Mouse (Mus musculus) adrenal gland, adult 2 months (tissue): ENCODE data around the gene Prkacb. TPM values are rescaled to one million over a fixed set of nuclear protein-coding genes. Genes with fewer than 3 reads are reported as not detected.

ENCODE experiments used
- DNase-seq: peaks from one replicate; pipeline ENCODE4 v3.0.0; 2021
- long read RNA-seq: library from polyadenylated mRNA; stranded (forward); transcript quantifications from one replicate; pipeline ENCODE4 v2.0.0, GENCODE M21; 2021
- polyA plus RNA-seq: library from polyadenylated mRNA; depleted of rRNA; stranded (reverse); fragments of >200 nt; gene quantifications from 2 replicates; pipeline ENCODE4 v1.2.3, GENCODE M21; 2012; rRNA removed
- total RNA-seq, 2 experiments: library from RNA; stranded (reverse); gene quantifications; 2 replicates each; pipeline ENCODE4 v1.2.3; 2021

Gene Prkacb
- total RNA-seq (100 to 1,000 TPM in 1 of 2 experiments, 10 to 100 TPM in 1; 92.9 to 124 TPM), polyA plus RNA-seq (29.8 and 38.8 TPM in 2 replicates)
- long read RNA-seq, full-length matches to known transcripts, result 81 of 84 reads
- long read RNA-seq, partial matches to known transcripts, result 1 of 84 reads
- long read RNA-seq, other reads (novel, unspliced or antisense), result 2 of 84 reads

DNA sequence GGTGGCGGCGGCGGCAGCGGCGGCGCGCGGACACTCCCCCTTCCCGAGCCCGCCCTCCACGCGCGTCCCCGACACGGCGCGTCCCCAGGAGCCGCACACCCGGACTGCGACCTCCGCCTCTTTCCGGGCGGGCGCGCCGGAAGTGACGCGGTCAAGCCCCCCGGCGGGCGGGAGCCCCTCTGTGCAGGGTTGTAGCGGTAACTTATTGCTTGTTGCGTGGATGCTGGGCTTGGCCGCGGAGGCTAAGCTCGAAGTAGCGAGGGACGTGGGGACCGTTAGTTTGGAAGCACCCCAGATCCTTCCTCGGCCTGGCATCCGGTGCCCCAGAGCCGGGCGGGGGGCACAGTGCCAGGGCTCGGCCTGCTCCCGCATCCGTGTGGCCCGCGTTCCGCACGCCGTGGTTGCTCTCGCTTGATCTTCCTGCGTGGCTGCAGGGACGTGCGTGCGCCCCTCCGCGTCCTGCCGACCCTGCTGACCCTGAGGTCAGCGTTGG lies at the start of gene Prkacb:
Gene Prkacb, minus strand, starts transcription at position 90 of the 493 bp plus-strand sequence.
- DNase-seq, result peak; percentile 96

DNA sequence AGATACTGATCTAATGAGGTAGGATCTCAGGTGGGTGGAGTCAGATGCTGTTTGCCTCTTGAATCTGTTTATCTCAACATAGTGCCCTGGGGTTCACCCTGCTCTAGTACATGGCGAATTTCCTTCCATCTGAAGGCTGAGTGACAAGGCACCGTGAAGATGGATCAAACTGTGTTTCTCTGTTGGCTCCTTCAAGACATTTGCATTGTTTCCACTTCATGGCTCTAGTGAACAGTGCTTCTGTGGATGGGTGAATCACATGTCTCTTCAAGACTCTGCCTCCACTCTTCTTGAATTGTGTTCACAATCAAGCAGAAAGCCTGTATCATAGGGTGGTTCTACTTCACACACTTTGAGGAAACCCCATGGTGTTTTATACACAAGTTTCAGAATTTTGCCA lies 47.5 kb upstream of the Prkacb start:
- no peak for DNase-seq

GRCm38 (mm10) chr3:146857373-146857772 lies 44.6 kb upstream of the Prkacb start:
- DNase-seq, result no peak

GRCm38 (mm10) chr3:146854473-146855087 lies 41.8 kb upstream of the Prkacb start:
- DNase-seq, result no peak

- DNase-seq, result peak; percentile 91
Observed at GRCm38 (mm10) chr3:146851966-146852891, 39.4 kb upstream of the Prkacb start, which contains the start of gene Ttll7. Gene Ttll7 (plus strand): TSS chr3:146852367.

GRCm38 (mm10) chr3:146849360-146849759 lies 36.6 kb upstream of the Prkacb start:
- no peak for DNase-seq

DNA sequence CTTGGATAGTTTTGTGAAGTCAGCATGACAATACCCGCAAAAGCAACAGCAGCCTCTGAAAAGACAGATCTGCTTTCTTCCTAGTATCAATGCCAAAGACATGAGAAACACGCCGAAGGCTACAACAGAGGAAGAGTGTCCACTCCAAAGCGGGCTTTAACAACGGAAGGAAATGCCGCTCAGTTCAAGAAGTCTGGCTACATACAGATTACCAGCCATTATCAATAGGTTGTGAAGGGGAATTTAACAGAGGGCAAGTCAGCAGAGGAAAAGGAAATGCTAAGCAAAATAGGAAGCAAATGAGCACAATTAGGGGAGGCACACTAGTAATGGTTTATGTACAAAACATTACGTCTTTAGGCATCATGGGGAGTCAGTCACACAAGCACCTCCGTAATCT lies 35.3 kb upstream of the Prkacb start:
- no peak for DNase-seq

- DNase-seq, result peak; percentile 2
Observed at GRCm38 (mm10) chr3:146846237-146846636, 33.4 kb upstream of the Prkacb start.

DNA sequence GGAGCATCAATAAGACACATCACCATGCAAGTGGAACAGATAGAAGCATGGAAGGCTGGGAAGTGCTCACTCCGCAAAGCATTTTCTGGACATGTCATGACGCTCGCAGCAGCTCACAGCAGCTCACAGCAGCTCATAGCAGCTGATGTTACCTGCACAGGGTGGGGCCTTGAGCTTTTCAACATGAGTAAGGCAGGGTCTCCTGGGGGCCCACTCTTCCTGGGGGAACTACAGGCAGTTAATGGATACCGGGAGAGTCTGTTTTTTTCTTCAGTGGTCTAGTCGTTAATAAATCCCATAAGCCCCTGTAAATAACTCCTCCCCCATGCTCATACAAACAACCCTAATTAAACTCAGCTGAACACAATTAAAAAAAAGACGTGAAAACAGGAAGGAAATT lies 30.7 kb upstream of the Prkacb start:
- no peak for DNase-seq

GRCm38 (mm10) chr3:146842766-146843165 lies 30.0 kb upstream of the Prkacb start:
- DNase-seq, result peak; percentile 15

- DNase-seq, result no peak
Observed at GRCm38 (mm10) chr3:146820718-146821117, 7.9 kb upstream of the Prkacb start.

- no peak for DNase-seq
Observed at GRCm38 (mm10) chr3:146813624-146814023, 834 bp upstream of the Prkacb start.

GRCm38 (mm10) chr3:146812041-146812878 lies 530 bp downstream of the Prkacb start:
- no peak for DNase-seq

DNA sequence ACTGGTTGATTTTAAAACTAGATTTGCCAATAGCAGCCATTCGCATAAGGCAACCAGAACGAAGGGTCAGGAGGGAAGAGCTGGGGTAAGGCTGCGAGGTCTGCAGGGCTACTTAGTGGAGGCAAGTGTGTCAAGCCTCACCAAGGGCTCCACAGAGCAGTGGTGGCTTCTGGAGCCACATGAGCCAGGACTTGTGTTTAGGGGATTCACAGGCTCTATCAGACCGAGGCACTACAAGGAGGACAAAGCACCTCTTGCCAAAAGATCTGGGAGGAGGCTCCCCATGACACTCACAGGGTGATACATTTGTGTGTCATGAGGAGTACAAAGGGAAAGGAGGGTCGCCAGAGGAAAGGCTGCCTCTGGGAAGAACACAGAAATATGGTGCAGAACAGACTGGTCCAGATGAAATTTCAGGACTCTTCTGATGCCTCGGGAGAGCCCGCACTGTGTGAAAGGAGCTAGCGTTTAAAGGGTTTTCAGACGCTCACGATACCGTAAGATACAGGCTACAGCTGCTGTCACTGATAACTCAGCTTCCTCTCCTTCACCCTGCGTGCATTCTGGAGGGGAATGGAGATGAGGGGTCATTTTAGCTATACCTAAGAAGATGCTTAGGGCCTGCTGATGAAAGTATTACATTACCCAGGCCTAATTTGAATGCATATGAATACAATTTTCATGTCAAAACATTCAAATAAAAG lies 19.1 kb downstream of the Prkacb start:
- no peak for DNase-seq

DNA sequence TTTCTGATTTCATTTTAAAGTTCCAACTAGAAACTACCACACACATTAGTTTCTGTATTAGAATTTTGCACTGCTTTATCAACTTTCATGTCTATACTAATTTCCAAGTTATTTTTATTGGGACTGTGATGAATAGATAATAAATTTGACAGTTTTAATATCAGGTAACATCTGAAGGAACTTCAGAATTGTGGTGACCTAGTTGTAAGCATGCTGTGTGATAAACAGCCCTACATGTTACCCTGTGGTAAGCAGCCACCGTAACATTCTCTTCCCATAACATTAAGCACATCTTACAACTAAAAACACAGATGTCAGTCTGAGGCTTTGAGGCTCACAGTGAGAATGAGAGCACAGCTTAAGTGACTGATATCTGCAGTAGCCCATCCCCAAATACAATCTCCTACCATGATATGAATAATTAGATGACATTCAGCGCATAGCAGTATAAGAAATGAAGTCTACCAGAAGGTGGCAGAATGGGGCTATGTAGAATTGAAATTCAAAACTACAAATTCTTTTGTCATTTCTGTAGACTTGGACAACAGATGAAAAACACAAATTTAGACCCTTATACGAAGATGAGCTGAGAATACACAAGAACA lies 20.5 kb downstream of the Prkacb start:
- DNase-seq, result no peak

GRCm38 (mm10) chr3:146784233-146784632 lies 28.6 kb downstream of the Prkacb start:
- no peak for DNase-seq

GRCm38 (mm10) chr3:146783645-146784225 lies 29.1 kb downstream of the Prkacb start:
- no peak for DNase-seq

- no peak for DNase-seq
Observed at GRCm38 (mm10) chr3:146782548-146782947, 30.2 kb downstream of the Prkacb start.

DNA sequence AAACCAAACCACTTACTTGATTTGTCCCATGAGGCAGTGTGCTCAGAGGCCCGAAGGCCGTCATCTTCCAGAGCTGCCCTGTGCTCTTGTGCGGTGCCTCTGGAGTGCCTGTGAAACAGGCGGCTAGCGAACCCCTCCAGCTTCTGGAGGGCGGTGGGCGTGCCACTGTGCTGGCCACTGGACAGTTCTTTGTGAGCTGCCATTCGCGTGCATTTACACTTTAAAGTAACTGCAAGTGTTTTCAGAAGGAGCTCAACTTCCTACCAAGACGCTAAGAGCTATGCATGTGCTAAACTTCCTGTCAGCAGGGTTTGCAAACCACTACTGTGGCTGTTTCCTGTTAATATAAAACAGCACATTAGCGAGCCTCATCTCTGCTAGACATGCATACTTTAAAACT lies 31.7 kb downstream of the Prkacb start:
- peak; percentile 39 for DNase-seq

- DNase-seq, result no peak
Observed at GRCm38 (mm10) chr3:146780241-146780640, 32.5 kb downstream of the Prkacb start.
